Mouse (Mus musculus): ENCODE measurements around the gene Myrip.

The Myrip gene

GRCm38 (mm10) chr9:120455768-120456655, 154.7 kb downstream of the Myrip start:
- no peak for DNase-seq (ENCODE audit: low spot score)

DNA sequence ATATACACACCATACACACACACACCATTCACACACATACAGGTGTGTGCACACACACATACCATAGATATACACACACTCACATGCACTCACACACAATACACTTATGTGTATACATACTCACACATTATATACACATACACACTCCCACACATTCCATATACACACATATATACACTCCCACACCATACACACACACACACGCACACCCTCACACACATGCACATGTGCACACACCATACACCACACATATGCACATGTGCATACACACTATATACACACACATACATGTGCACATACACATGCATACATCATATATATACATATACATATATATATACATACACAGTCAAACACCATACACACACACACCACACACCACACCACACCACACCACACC, 169.1 kb downstream of the Myrip start:
- no peak for DNase-seq (ENCODE audit: low spot score)

GRCm38 (mm10) chr9:120481644-120482043, 180.3 kb downstream of the Myrip start:
- no peak for DNase-seq (ENCODE audit: low spot score)

DNA sequence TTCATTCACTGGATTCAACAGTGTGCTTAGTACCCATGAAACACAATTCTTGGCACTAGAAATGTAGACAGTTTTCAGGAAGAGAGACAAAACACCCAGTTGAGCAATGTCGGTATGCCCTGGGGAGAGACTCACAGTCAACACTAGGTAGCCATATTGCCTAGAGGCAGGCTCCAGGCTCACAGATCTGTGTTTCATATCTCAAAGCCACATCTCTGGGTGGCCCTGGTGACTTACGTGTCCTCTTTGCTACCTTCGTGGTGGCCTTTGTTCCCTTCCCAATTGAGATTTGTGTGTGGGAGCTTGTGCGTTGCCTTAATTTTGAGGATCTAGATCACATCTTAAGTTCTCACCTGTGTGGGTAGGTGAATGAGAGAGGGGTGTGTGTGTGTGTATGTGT, 181.1 kb downstream of the Myrip start:
- no peak for DNase-seq (ENCODE audit: low spot score)

DNA sequence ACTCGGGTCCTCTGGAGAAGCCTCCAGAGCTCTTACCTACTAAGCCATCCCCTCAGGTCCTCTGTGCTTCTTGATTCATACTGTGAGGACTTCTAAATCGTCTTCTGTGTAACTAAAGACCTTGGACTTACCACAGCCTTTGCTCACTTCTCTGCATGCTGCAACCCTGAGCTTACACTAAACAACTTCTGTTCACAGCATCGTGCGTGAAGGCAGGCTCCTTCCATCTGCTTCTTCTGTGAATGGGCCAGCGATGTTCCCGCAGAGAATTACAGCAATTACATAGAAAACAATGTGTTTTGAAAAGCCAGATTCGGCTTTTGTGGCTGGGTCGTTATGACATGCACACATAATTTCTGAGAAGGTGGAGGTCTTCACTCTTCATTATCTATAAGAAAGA, 181.8 kb downstream of the Myrip start:
- DNase-seq (ENCODE audit: low spot score) = no peak

GRCm38 (mm10) chr9:120487076-120487475, 185.8 kb downstream of the Myrip start:
- no peak for DNase-seq (ENCODE audit: low spot score)

DNA sequence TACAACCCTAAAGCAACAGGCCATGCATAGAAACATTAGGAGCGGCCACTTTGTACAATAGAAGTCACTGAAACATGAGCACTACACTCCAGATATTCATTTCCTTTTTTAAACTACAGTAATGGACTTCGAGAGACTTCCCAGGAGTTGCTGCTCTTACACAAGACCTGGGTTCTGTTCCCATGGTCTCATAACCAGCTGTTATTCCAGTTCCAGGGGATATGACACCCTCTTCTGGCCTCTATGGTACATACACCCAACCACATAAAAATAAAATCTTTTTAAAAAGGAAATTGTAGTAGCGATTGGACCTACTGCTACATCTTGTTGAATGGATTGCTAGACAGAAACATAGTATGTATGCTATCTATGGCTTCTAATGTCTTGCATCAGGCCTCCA, 190.2 kb downstream of the Myrip start:
- DNase-seq (ENCODE audit: low spot score) = no peak

GRCm38 (mm10) chr9:120492010-120492399, 190.7 kb downstream of the Myrip start, which contains the start of gene Eif1b:
Gene Eif1b, plus strand, starts transcription at chr9:120492232.
- DNase-seq (ENCODE audit: low spot score) = no peak

DNA sequence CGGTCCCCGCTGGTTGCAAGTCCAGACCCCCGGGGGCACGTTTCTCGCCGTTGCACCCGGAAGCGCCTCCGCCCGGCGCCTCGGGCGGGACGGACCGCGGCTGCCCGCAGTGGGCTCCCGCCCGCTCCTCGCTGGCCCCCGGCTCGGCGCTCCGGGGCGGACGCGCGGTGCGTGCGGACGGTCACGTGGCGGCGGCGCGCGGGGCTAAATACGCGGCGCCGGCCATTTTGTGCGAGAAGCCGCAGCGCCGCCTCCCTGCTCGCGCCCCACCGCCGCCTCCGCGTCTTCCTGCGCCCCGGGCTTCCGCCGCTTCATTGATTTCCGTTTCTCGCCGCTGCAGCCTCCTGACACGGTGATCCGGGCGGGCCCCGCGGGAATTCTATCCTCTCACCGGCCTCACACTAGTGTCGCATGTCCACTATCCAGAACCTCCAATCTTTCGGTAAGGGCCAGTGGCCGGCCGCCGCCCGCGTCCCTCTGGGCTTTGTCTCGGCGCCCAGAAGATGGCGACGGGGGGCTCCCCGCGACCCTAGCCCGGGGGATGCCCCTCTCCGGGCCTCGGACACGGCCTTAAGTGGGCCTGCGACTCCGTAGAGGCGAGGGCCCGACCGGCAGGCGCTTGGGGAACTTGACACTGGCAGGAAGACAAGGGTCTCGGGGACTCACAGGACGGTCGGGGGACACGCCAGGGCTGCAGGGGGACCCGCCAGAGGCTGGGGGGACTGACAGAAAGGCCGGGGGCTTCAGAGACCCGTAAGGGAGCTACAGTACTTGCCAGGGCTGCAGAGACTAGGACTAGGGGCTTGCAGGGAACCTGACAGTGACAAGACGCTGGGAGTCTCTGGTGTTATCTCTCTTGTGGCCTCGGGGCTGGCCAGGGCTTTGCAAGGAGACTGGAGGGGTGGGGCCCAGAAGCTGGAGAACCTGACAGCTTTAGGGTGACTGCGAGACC, 191.4 kb downstream of the Myrip start:
- DNase-seq (ENCODE audit: low spot score) = peak; percentile 81

DNA sequence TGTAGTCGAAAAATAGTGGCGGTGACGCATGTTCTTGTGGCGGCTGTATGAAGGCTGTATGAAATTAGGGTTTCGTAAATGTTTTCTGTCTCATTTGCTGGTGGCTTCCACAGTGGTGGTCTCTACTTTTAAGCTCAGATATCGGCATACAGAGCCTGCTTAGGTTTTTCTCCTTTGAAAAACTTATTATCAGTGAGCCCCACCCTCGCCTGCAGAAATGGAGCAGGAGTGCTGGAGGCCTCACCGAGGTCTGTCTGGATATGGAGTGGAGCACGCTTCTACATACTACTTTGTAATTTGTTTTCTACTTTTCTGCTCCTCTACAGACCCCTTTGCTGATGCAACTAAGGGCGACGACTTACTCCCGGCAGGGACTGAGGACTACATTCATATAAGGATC, 192.5 kb downstream of the Myrip start:
- DNase-seq (ENCODE audit: low spot score) = no peak

GRCm38 (mm10) chr9:120496691-120497090, 195.4 kb downstream of the Myrip start:
- DNase-seq (ENCODE audit: low spot score) = peak; percentile 40

DNA sequence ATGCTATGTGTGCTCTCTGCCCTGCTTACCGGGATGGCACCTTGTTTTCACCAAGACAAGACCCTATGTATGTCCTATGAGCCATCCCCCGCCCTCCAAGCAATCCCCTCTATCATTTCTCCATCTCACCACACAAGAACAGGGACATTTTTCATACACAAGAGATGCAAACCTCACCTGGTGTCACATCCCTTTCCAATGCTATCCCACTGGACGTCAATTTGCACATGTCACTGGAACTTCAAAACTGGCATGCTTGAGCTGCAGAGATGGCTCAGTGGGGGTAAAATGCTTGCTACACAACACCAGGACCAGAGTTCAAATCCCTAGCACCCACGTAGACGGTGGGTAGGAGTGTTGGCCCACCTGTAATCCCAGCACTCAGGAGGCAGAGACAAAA, 196.7 kb downstream of the Myrip start:
- no peak for DNase-seq (ENCODE audit: low spot score)

DNA sequence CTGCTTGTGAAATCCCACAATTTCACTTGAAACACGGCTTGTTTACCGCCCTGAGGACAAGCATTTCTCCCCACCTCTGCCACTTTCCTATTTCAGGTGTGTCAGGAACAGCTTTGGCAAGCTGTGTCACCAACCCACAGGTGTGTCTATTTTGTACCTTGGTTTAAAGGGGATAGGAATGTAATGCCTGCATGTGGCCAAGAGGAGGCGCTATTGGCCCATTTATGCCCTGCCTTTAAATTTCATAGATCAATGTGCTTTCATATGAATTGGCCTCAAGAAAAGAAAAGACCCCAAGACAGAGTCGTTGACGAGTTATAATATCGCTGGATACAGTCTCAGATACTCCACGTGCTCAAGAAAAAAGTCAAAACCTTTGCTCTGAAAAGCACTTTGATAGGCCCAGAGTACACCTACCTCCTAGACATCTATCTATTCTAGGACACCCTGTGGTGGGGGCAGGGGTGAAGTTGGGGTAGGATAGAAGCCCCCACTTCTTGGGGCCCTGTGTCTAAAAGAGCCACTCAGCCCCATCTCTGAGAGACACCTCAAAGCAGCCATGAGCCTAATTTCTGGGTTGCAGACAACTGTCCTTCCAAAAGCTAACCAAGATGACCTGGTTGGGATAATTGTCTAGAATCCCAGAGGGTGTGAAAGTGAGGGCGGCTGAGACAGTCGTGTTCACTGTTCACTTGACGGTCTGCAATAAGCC, 200.0 kb downstream of the Myrip start:
- DNase-seq (ENCODE audit: low spot score) = no peak

- peak; percentile 45 for DNase-seq (ENCODE audit: low spot score)
Measured at GRCm38 (mm10) chr9:120502013-120502412, 200.7 kb downstream of the Myrip start.

DNA sequence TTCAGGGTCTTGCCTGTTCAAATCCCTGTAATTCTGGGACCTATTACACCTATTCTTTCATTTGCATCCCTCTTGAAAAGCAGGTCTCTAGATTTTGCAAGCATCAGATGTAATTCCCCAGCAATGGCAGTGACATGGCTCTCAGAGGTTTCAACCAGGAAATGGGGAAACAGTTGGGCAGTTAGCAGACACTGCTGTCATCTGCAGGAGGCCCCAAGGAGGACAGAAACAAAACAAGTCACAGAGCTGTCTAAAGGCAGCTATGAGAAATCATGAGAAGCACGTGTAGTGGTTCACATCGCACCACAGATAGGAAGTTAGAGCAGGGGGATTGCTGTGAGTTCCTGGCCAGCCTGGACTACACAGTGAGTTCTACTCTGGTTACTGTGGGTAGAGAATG, 203.1 kb downstream of the Myrip start:
- no peak for DNase-seq (ENCODE audit: low spot score)

GRCm38 (mm10) chr9:120511781-120512180, 210.5 kb downstream of the Myrip start:
- DNase-seq (ENCODE audit: low spot score) = no peak

GRCm38 (mm10) chr9:120516720-120517119, 215.4 kb downstream of the Myrip start:
- DNase-seq (ENCODE audit: low spot score) = no peak

DNA sequence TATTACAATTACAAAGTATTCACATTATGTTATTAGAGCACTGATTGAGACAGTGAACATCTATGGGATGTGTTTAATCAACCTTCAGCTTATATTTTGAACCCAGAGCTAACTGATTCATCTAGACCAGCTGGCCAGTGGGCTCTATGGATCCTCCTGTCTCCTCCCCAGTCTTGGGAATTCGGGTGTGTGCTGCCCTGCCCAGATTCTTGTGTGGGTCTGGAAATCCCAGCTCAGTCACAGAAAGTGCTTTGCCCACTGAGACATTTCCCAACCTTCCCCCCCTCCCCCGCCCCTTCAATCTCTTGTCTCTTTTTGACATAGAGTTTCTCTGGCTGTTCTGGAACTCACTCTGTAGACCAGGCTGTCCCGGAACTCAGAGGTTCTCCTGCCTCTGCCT, 217.6 kb downstream of the Myrip start:
- DNase-seq (ENCODE audit: low spot score) = no peak

- no peak for DNase-seq (ENCODE audit: low spot score)
Measured at GRCm38 (mm10) chr9:120519469-120520125, 218.3 kb downstream of the Myrip start.

DNA sequence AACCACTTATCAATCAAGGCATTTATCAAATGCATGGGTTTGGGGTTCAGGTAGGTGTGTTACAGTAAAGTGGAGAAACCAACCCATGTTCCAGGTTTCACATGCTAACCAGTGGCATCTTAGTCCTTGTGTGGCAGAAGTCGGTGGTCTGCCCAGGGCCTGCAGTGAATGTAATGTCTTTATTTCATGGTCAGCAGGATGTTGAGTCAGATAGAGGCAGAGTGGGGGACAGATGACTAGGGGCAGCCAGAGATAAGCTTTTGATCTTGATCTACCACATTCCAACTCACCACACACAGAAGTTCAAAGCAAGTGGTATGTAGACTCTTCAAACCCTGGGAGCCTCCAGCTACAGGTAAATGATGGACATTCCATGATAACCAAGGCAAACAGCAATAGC, 219.8 kb downstream of the Myrip start:
- DNase-seq (ENCODE audit: low spot score) = no peak
